Mouse (Mus musculus) heart, postnatal 0 days (tissue): Measurements from ENCODE around the gene Nf2. TPM values are rescaled to one million over a fixed set of nuclear protein-coding genes. Genes with fewer than 3 reads are reported as not detected.

Source experiments
- ATAC-seq: fragments of 200-750 bp; cut with Nextera tagmentation; 2 replicates; pipeline ENCODE4 v1.8.0; 2017; ENCODE audit warnings: low read depth, moderate number of reproducible peaks, moderate library complexity; ENCODE audit not compliant: insufficient read depth
- DNase-seq: peaks from one replicate; pipeline ENCODE4 v3.0.0-alpha.2; 2016; ENCODE audit warnings: low spot score
- H3K27ac ChIP-seq: fragments of 300-500 bp; sonication (generic); 2 replicates; pipeline ENCODE4 v1.5.1; 2014; ENCODE audit warnings: low read depth, mild to moderate bottlenecking
- H3K27me3 ChIP-seq: fragments of 300-500 bp; sonication (generic); 2 replicates; pipeline ENCODE4 v1.6.1; 2014; ENCODE audit warnings: low read length, mixed read lengths; ENCODE audit not compliant: control insufficient read depth, insufficient read depth
- H3K36me3 ChIP-seq: fragments of 300-500 bp; sonication (generic); replicated peaks from 2 replicates; pipeline ENCODE4 v1.6.1; 2014; ENCODE audit warnings: low read length, mixed read lengths; ENCODE audit not compliant: control insufficient read depth, insufficient read depth
- H3K4me1 ChIP-seq: fragments of 300-500 bp; sonication (generic); 2 replicates; pipeline ENCODE4 v1.6.1; 2014; ENCODE audit warnings: antibody characterized with exemption; ENCODE audit not compliant: control insufficient read depth, insufficient read depth
- H3K4me2 ChIP-seq: fragments of 300-500 bp; sonication (generic); 2 replicates; pipeline ENCODE4 v1.6.1; 2014; ENCODE audit warnings: low read depth, mild to moderate bottlenecking, low read length, moderate library complexity
- H3K4me3 ChIP-seq: fragments of 300-500 bp; sonication (generic); 2 replicates; pipeline ENCODE4 v1.5.1; 2014; ENCODE audit warnings: low read depth, low read length
- H3K9ac ChIP-seq: fragments of 300-500 bp; sonication (generic); replicated peaks from 2 replicates; pipeline ENCODE4 v1.6.1; 2014; ENCODE audit warnings: low read depth, low read length, mixed read lengths
- H3K9me3 ChIP-seq: fragments of 300-500 bp; sonication (generic); replicated peaks from 2 replicates; pipeline ENCODE4 v1.6.1; 2016; ENCODE audit warnings: low read length; ENCODE audit not compliant: control insufficient read depth
- CTCF ChIP-seq: IDR thresholded peaks from 2 replicates; pipeline ENCODE4 v1.5.1; 2016; ENCODE audit warnings: antibody characterized with exemption, control low read depth, low read depth
- EP300 ChIP-seq: IDR thresholded peaks from 2 replicates; pipeline ENCODE4 v1.6.1; 2016; ENCODE audit warnings: antibody characterized with exemption, low read depth
- WGBS: fragments of 180-500 bp; shearing (Covaris S2); extraction: QIAGEN DNeasy Blood & Tissue Kit; methylation state at CpG from one replicate; pipeline ENCODE4 v1.1.7; 2014; 5-methylcytosine and 5-hydroxymethylcytosine counted together
- polyA plus RNA-seq: library from polyadenylated mRNA; unstranded; fragments of >200 nt; fragmentation: Nextera tagmentation; extraction: Ambion mirVana; gene quantifications from 2 replicates; pipeline ENCODE4 v1.2.1, GENCODE M21; 2015
- total RNA-seq: library from RNA; depleted of rRNA; stranded (reverse); fragments of >200 nt; gene quantifications from 2 replicates; pipeline ENCODE4 v1.2.3, GENCODE M21; 2014; ENCODE audit warnings: low replicate concordance

Nf2 gene
- total and polyA plus RNA-seq, 2 experiments from 2014 or later = 36.7 to 56.3 TPM

GRCm38 (mm10) chr11:4769293-4769692 lies 80.0 kb downstream of the Nf2 start:
- H3K27me3 ChIP-seq = no peaks in the 10 kb centered on the region
- H3K9ac ChIP-seq = no peak overlapping the region
- no peak for DNase-seq
- H3K36me3 ChIP-seq = peaks cover 24% of the 10 kb centered on the region
- no peaks in the 10 kb centered on the region for H3K9me3 ChIP-seq
- WGBS = 77% methylated on average over 7 of the region's 7 CpGs
- no peaks in the 10 kb centered on the region for H3K4me1 ChIP-seq
- TF ChIP-seq EP300 (no peak), CTCF (no peak)
- no peak overlapping the region for H3K27ac ChIP-seq
- no peak for ATAC-seq
- H3K4me3 ChIP-seq = no peak overlapping the region
- no peak overlapping the region for H3K4me2 ChIP-seq

GRCm38 (mm10) chr11:4768399-4768798 lies 80.9 kb downstream of the Nf2 start:
- 94% methylated on average over 4 of the region's 4 CpGs for WGBS
- H3K4me2 ChIP-seq = no peak overlapping the region
- H3K9me3 ChIP-seq = no peaks in the 10 kb centered on the region
- H3K4me3 ChIP-seq = no peak overlapping the region
- no peak overlapping the region for H3K9ac ChIP-seq
- ATAC-seq = no peak
- H3K27me3 ChIP-seq = no peaks in the 10 kb centered on the region
- TF ChIP-seq EP300 = no peak
- TF ChIP-seq CTCF = no peak
- no peaks in the 10 kb centered on the region for H3K4me1 ChIP-seq
- H3K36me3 ChIP-seq = peaks cover 24% of the 10 kb centered on the region
- no peak overlapping the region for H3K27ac ChIP-seq
- DNase-seq = no peak

GRCm38 (mm10) chr11:4764476-4764875 lies 84.9 kb downstream of the Nf2 start:
- Histone ChIP-seq H3K9me3 (no peaks in the 10 kb centered on the region), H3K27ac (no peak overlapping the region), H3K4me2 (no peak overlapping the region), H3K4me3 (no peak overlapping the region), H3K9ac (no peak overlapping the region), H3K36me3 (peaks cover 19% of the 10 kb centered on the region), H3K27me3 (peaks cover 14% of the 10 kb centered on the region), H3K4me1 (no peaks in the 10 kb centered on the region)
- TF ChIP-seq CTCF (no peak), EP300 (no peak)
- DNase-seq = no peak
- 37% methylated on average over 5 of the region's 5 CpGs for WGBS
- ATAC-seq = no peak

- Histone ChIP-seq H3K36me3 (peaks cover 12% of the 10 kb centered on the region; the same call in 1 of the 2 replicates), H3K27ac (no peak overlapping the region), H3K27me3 (peaks cover 14% of the 10 kb centered on the region), H3K4me1 (no peaks in the 10 kb centered on the region), H3K9ac (no peak overlapping the region), H3K4me3 (no peak overlapping the region), H3K4me2 (no peak overlapping the region), H3K9me3 (no peaks in the 10 kb centered on the region)
- no peak for TF ChIP-seq CTCF
- no peak for TF ChIP-seq EP300
- ATAC-seq (no peak), DNase-seq (no peak)
- 16% methylated on average over 5 of the region's 5 CpGs for WGBS
Observed at GRCm38 (mm10) chr11:4763631-4764030, 85.7 kb downstream of the Nf2 start.

- peaks cover 9% of the 10 kb centered on the region; the same call in 1 of the 2 replicates for H3K36me3 ChIP-seq
- TF ChIP-seq CTCF = no peak
- no peak for TF ChIP-seq EP300
- no peak overlapping the region for H3K4me2 ChIP-seq
- H3K27me3 ChIP-seq = peaks cover 14% of the 10 kb centered on the region
- no peak overlapping the region for H3K4me3 ChIP-seq
- no peaks in the 10 kb centered on the region for H3K4me1 ChIP-seq
- DNase-seq (no peak), ATAC-seq (no peak)
- no peak overlapping the region for H3K9ac ChIP-seq
- no peak overlapping the region for H3K27ac ChIP-seq
- WGBS = 15% methylated on average over 2 of the region's 2 CpGs
- no peaks in the 10 kb centered on the region for H3K9me3 ChIP-seq
Observed at GRCm38 (mm10) chr11:4762511-4762910, 86.8 kb downstream of the Nf2 start.

GRCm38 (mm10) chr11:4761991-4762390 lies 87.3 kb downstream of the Nf2 start:
- Histone ChIP-seq H3K36me3 (peaks cover 6% of the 10 kb centered on the region; the same call in 1 of the 2 replicates), H3K9ac (no peak overlapping the region), H3K4me1 (no peaks in the 10 kb centered on the region), H3K27me3 (peaks cover 14% of the 10 kb centered on the region), H3K27ac (no peak overlapping the region), H3K4me3 (no peak overlapping the region), H3K4me2 (no peak overlapping the region), H3K9me3 (no peaks in the 10 kb centered on the region)
- no peak for ATAC-seq
- no peak for TF ChIP-seq EP300
- TF ChIP-seq CTCF = no peak
- DNase-seq = no peak
- 14% methylated on average over 6 of the region's 6 CpGs for WGBS
